Mouse (Mus musculus): ENCODE results near the gene Isyna1.

DNA sequence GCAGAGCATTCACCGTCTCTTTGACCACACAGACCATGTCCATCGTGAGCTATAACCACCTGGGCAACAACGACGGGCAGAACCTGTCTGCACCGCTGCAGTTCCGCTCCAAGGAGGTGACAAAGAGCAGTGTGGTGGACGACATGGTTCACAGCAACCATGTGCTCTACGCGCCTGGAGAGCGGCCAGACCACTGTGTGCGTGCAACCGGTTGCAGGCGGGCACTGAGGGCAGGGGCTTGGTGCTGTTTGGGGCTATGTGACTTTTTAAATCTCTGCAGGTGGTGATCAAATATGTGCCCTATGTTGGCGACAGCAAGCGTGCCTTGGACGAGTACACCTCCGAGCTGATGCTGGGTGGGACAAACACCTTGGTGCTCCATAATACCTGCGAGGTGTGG lies 2.0 kb downstream of the Isyna1 start:
- TF ChIP-seq POLR2A (IDR thresholded peaks at IDR 0.05; ENCODE audit: low read depth, low read length) (no peak), CTCF (IDR thresholded peaks at IDR 0.05; ENCODE audit: extremely low read depth, insufficient read length, insufficient replicate concordance, low read depth, low read length) (no peak)
